Mouse (Mus musculus) midbrain, embryonic 12.5 days (tissue): ENCODE results near the gene Gm20388. TPM values are rescaled to one million over a fixed set of nuclear protein-coding genes. Genes with fewer than 3 reads are reported as not detected.

Source experiments
- ATAC-seq: fragments of 200-750 bp; cut with Nextera tagmentation; 2 replicates; pipeline ENCODE4 v1.8.0; 2017; ENCODE audit warnings: low read depth, moderate TSS enrichment, moderate library complexity; ENCODE audit not compliant: low FRiP score
- H3K27ac ChIP-seq: fragments of 300-500 bp; sonication (generic); replicated peaks from 2 replicates; pipeline ENCODE4 v1.5.1; 2016; ENCODE audit warnings: mild to moderate bottlenecking
- H3K27me3 ChIP-seq: fragments of 300-500 bp; sonication (generic); 2 replicates; pipeline ENCODE4 v1.6.1; 2016; ENCODE audit warnings: mild to moderate bottlenecking
- H3K36me3 ChIP-seq: fragments of 300-500 bp; sonication (generic); 2 replicates; pipeline ENCODE4 v1.6.1; 2016
- H3K4me1 ChIP-seq: fragments of 300-500 bp; sonication (generic); 2 replicates; pipeline ENCODE4 v1.6.1; 2016
- H3K4me2 ChIP-seq: fragments of 300-500 bp; sonication (generic); replicated peaks from 2 replicates; pipeline ENCODE4 v1.6.1; 2016; ENCODE audit warnings: mild to moderate bottlenecking, moderate library complexity
- H3K4me3 ChIP-seq: fragments of 300-500 bp; sonication (generic); 2 replicates; pipeline ENCODE4 v1.5.1; 2016; ENCODE audit warnings: mild to moderate bottlenecking
- H3K9ac ChIP-seq: fragments of 300-500 bp; sonication (generic); replicated peaks from 2 replicates; pipeline ENCODE4 v1.6.1; 2016; ENCODE audit warnings: mild to moderate bottlenecking, moderate library complexity
- H3K9me3 ChIP-seq: fragments of 300-500 bp; sonication (generic); 2 replicates; pipeline ENCODE4 v1.6.1; 2016; ENCODE audit warnings: mild to moderate bottlenecking
- WGBS: fragments of 180-500 bp; shearing (Covaris S2); methylation state at CpG from one replicate; pipeline ENCODE4 v1.1.7; 2016; 5-methylcytosine and 5-hydroxymethylcytosine counted together
- polyA plus RNA-seq: library from polyadenylated mRNA; unstranded; fragments of >200 nt; fragmentation: Nextera tagmentation; extraction: Ambion mirVana; gene quantifications from 2 replicates; pipeline ENCODE4 v1.2.1, GENCODE M21; 2016

Gene Gm20388
- polyA plus RNA-seq, 1 experiment from 2014 or later: not detected

DNA sequence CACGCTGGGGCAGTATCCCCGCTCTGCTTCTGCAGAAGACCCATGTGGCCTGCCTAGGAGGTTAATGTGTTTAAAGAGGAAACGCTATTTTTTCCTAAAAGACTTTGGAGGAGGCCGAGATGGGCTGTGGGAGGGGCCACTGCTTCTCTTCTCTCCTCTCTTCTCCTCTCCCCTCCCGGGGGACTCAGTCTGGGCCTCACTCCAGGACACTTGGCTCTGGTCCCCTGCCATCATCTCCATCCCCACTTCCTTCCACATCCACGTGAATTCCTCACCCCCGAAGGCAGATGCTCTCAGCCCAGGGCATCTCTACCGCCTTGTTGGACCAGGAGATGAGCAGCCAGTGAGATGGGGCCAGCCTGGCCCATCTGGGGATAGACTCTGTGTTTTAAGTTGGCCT is 2283.8 kb downstream of the Gm20388 start:
- H3K9me3 ChIP-seq: no peaks in the 10 kb centered on the region
- H3K9ac ChIP-seq: no peak overlapping the region
- H3K4me3 ChIP-seq: no peak overlapping the region
- no peak overlapping the region for H3K27ac ChIP-seq
- H3K4me2 ChIP-seq: no peak overlapping the region
- WGBS: 82% methylated on average over 8 of the region's 8 CpGs
- H3K36me3 ChIP-seq: no peaks in the 10 kb centered on the region
- H3K27me3 ChIP-seq: no peaks in the 10 kb centered on the region
- ATAC-seq: no peak
- peaks cover 5% of the 10 kb centered on the region; the same call in 1 of the 2 replicates for H3K4me1 ChIP-seq

DNA sequence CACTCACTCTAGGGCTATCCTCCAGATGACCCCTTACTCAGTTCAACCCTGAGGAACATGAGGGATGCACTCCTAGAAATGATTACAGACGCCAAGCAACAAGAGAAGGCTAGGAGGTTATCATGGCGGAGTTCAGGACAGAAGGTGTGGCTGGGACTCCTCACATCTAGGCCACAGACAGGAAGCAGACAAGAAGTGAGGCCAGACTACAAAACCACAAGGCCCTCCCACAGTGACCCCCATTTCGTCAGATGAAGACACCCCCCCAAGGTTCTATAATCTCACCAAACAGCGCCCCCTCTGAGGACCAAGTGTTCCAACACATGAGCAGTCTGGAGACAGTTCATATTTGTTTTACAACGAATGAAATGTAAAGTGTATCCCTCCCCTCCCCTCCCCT is 2286.7 kb downstream of the Gm20388 start:
- Histone ChIP-seq H3K9ac (no peak overlapping the region), H3K4me1 (no peaks in the 10 kb centered on the region), H3K9me3 (no peaks in the 10 kb centered on the region), H3K4me2 (no peak overlapping the region), H3K27me3 (no peaks in the 10 kb centered on the region), H3K4me3 (no peak overlapping the region), H3K36me3 (no peaks in the 10 kb centered on the region), H3K27ac (no peak overlapping the region)
- no peak for ATAC-seq
- 75% methylated on average over 5 of the region's 5 CpGs for WGBS

GRCm38 (mm10) chr8:122198378-122199025 is 2287.9 kb downstream of the Gm20388 start:
- Histone ChIP-seq H3K36me3 (no peaks in the 10 kb centered on the region), H3K9me3 (no peaks in the 10 kb centered on the region), H3K27ac (no peak overlapping the region), H3K4me1 (no peaks in the 10 kb centered on the region), H3K4me3 (no peak overlapping the region), H3K27me3 (no peaks in the 10 kb centered on the region), H3K4me2 (no peak overlapping the region), H3K9ac (no peak overlapping the region)
- ATAC-seq: no peak
- 79% methylated on average over 12 of the region's 12 CpGs for WGBS

- no peak overlapping the region for H3K4me3 ChIP-seq
- H3K27me3 ChIP-seq: no peaks in the 10 kb centered on the region
- H3K4me1 ChIP-seq: no peaks in the 10 kb centered on the region
- H3K4me2 ChIP-seq: no peak overlapping the region
- no peak overlapping the region for H3K9ac ChIP-seq
- H3K27ac ChIP-seq: no peak overlapping the region
- no peak for ATAC-seq
- H3K9me3 ChIP-seq: no peaks in the 10 kb centered on the region
- H3K36me3 ChIP-seq: no peaks in the 10 kb centered on the region
- 90% methylated on average over 9 of the region's 9 CpGs for WGBS
Observed at GRCm38 (mm10) chr8:122199191-122199590, 2288.6 kb downstream of the Gm20388 start.

- H3K4me3 ChIP-seq: no peak overlapping the region
- H3K27ac ChIP-seq: no peak overlapping the region
- H3K36me3 ChIP-seq: no peaks in the 10 kb centered on the region
- H3K4me1 ChIP-seq: no peaks in the 10 kb centered on the region
- ATAC-seq: no peak
- H3K4me2 ChIP-seq: no peak overlapping the region
- 91% methylated on average over 4 of the region's 4 CpGs for WGBS
- H3K9me3 ChIP-seq: no peaks in the 10 kb centered on the region
- no peaks in the 10 kb centered on the region for H3K27me3 ChIP-seq
- H3K9ac ChIP-seq: no peak overlapping the region
Observed at GRCm38 (mm10) chr8:122199841-122200240, 2289.2 kb downstream of the Gm20388 start.

DNA sequence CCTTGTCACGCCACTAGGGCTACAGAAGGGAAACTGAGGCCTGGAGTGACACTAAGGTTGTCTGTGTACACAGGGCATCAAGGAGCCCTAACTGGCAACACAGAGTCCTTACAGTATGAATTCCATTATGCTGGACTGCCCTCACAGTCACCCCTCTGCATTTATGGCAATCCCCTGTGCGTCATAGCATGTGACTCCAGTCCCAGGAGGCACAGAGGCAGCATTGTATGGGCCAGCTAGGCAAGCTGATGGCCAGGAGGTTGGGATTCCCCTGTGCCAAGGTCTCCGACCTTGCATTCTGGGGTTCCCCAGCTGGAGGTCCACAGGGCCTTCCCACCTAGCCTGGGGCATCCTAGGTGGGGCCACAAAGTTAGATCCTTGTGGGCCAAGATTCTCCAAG is 2300.9 kb downstream of the Gm20388 start:
- Histone ChIP-seq H3K36me3 (no peaks in the 10 kb centered on the region), H3K9ac (no peak overlapping the region), H3K27ac (no peak overlapping the region), H3K27me3 (no peaks in the 10 kb centered on the region), H3K4me3 (no peak overlapping the region), H3K4me1 (no peaks in the 10 kb centered on the region), H3K4me2 (no peak overlapping the region), H3K9me3 (peaks cover 11% of the 10 kb centered on the region; the same call in 1 of the 2 replicates)
- no peak for ATAC-seq
- WGBS: 86% methylated on average over 3 of the region's 3 CpGs

GRCm38 (mm10) chr8:122215630-122216029 is 2305.0 kb downstream of the Gm20388 start:
- Histone ChIP-seq H3K36me3 (no peaks in the 10 kb centered on the region), H3K9ac (no peak overlapping the region), H3K27ac (no peak overlapping the region), H3K4me2 (no peak overlapping the region), H3K9me3 (no peaks in the 10 kb centered on the region), H3K4me3 (no peak overlapping the region), H3K27me3 (0 out of 2 replicates have a peak, but pooled peaks cover under 1% of the 10 kb centered on the region), H3K4me1 (no peaks in the 10 kb centered on the region)
- no peak for ATAC-seq
- WGBS: 82% methylated on average over 8 of the region's 8 CpGs

DNA sequence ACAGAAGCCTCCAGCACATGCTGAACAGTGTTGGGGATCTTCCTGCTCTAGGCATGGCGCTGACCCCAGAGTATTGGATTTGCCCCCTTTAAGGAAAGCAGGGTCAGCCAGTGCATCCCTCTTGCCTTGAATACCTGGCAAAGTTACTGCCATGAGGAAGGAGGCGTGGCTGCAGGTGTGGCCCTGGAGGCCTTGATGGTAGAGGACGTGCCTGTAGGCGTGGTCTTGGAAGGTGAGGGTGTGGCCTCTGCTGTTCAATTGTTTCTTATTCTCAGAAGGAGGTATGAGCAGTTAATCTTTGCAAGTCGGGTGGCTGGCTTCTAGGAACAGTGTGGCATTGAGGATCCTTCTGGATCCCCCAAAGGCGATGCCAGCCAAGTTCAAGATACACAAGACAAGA is 2305.8 kb downstream of the Gm20388 start:
- no peak overlapping the region for H3K4me3 ChIP-seq
- H3K27me3 ChIP-seq: 0 out of 2 replicates have a peak, but pooled peaks cover 4% of the 10 kb centered on the region
- H3K9ac ChIP-seq: no peak overlapping the region
- 64% methylated on average over 6 of the region's 6 CpGs for WGBS
- ATAC-seq: no peak
- H3K9me3 ChIP-seq: no peaks in the 10 kb centered on the region
- H3K27ac ChIP-seq: no peak overlapping the region
- no peaks in the 10 kb centered on the region for H3K36me3 ChIP-seq
- no peaks in the 10 kb centered on the region for H3K4me1 ChIP-seq
- H3K4me2 ChIP-seq: no peak overlapping the region

- ATAC-seq: no peak
- Histone ChIP-seq H3K4me2 (no peak overlapping the region), H3K27me3 (0 out of 2 replicates have a peak, but pooled peaks cover 4% of the 10 kb centered on the region), H3K9ac (no peak overlapping the region), H3K9me3 (no peaks in the 10 kb centered on the region), H3K4me3 (no peak overlapping the region), H3K4me1 (no peaks in the 10 kb centered on the region), H3K27ac (no peak overlapping the region), H3K36me3 (no peaks in the 10 kb centered on the region)
- WGBS: 84% methylated on average over 10 of the region's 10 CpGs
Observed at GRCm38 (mm10) chr8:122217456-122218177, 2307.0 kb downstream of the Gm20388 start.

DNA sequence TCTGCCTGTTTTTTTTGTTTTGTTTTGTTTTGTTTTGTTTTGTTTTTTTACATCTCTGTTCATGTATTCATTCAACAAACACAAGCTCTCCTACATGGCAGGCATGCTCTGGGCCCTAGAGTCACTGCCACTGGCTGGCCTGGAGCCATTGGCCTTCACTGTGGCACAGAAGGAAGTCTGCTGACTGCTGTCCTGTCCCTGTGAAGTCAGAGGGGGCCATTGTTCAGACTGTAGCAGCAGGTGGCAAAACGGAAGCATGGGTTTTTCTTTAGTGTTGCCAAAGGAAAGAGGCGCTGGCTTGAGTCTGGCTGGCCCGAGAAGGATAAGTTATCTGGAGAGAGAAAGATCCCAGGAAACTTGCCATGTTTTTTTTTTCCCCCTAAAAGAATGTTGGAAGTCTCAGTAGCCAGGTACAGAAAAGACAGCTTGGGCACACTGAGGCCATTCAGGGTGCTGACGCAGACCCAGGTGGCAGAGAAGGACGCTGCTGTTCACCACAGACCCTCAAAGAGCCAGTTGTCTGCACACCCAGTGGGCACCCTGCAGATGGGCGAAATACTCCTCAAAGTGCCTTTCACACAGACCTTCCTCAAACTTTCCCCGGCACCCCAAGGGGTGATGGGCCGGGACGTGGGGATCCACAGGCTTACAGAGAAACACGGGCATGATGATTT is 2313.5 kb downstream of the Gm20388 start:
- Histone ChIP-seq H3K27ac (no peak overlapping the region), H3K9me3 (no peaks in the 10 kb centered on the region), H3K9ac (no peak overlapping the region), H3K4me2 (no peak overlapping the region), H3K27me3 (peaks cover 30% of the 10 kb centered on the region), H3K4me3 (no peak overlapping the region), H3K4me1 (0 out of 2 replicates have a peak, but pooled peaks cover 3% of the 10 kb centered on the region), H3K36me3 (no peaks in the 10 kb centered on the region)
- WGBS: 72% methylated on average over 10 of the region's 10 CpGs
- ATAC-seq: no peak

- 64% methylated on average over 6 of the region's 6 CpGs for WGBS
- Histone ChIP-seq H3K4me1 (peaks cover 5% of the 10 kb centered on the region; the same call in 1 of the 2 replicates), H3K36me3 (no peaks in the 10 kb centered on the region), H3K27me3 (peaks cover 35% of the 10 kb centered on the region), H3K4me3 (no peak overlapping the region), H3K9ac (no peak overlapping the region), H3K27ac (no peak overlapping the region), H3K4me2 (no peak overlapping the region), H3K9me3 (no peaks in the 10 kb centered on the region)
- no peak for ATAC-seq
Observed at GRCm38 (mm10) chr8:122224650-122225022, 2314.0 kb downstream of the Gm20388 start.

DNA sequence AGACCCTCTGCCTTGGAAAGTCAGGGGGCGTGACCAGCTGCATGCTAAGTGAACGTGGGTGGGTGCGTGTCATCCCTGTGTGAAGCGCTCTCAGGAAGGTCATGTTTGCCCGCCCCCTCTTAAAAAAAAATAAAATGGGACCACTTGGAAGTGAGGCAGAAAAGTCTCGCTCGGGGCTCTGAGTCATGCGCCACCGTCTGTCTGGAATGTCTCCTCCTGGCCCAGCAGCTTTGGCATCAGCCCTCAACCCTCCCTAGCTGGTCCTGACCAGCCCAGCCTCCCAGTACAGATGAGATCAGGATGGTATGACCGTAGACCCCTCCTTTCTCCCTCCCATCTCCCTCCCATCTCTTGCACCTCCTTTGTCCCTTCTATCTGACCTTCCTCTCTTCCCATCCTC is 2314.8 kb downstream of the Gm20388 start:
- no peak overlapping the region for H3K4me2 ChIP-seq
- H3K9me3 ChIP-seq: no peaks in the 10 kb centered on the region
- H3K9ac ChIP-seq: no peak overlapping the region
- WGBS: 67% methylated on average over 10 of the region's 10 CpGs
- H3K27ac ChIP-seq: no peak overlapping the region
- no peaks in the 10 kb centered on the region for H3K36me3 ChIP-seq
- H3K27me3 ChIP-seq: peaks cover 43% of the 10 kb centered on the region
- H3K4me3 ChIP-seq: no peak overlapping the region
- no peak for ATAC-seq
- peaks cover 13% of the 10 kb centered on the region for H3K4me1 ChIP-seq
